Mouse (Mus musculus): Measurements from ENCODE around the gene Megf8.

GRCm38 (mm10) chr7:25393451-25394210, 76.7 kb downstream of the Megf8 start:
- TF ChIP-seq CTCF (IDR thresholded peaks at IDR 0.05; ENCODE audit: extremely low read depth, insufficient read length, insufficient replicate concordance, low read depth, low read length) = no peak
- TF ChIP-seq POLR2A (IDR thresholded peaks at IDR 0.05; ENCODE audit: low read depth, low read length) = no peak

Measured in small intestine, adult 2 months (tissue).